Mouse (Mus musculus) spleen, adult 2 months (tissue): ENCODE results near the gene Mapkapk2.

Experiments used
- CTCF ChIP-seq: fragments of 200-500 bp; IDR thresholded peaks from 2 replicates; pipeline ENCODE4 v1.5.1; 2011; ENCODE audit warnings: mild to moderate bottlenecking, inconsistent platforms; ENCODE audit not compliant: insufficient read depth, insufficient read length, insufficient replicate concordance; ENCODE audit errors: extremely low read depth
- POLR2A ChIP-seq: fragments of 200-500 bp; IDR thresholded peaks from 2 replicates; pipeline ENCODE4 v1.6.1; 2011; ENCODE audit warnings: low read depth, low read length, inconsistent platforms

- no peak for TF ChIP-seq CTCF
- no peak for TF ChIP-seq POLR2A
Observed at GRCm38 (mm10) chr1:131045723-131046355, 51.8 kb downstream of the Mapkapk2 start.
